Mouse (Mus musculus) brown adipose tissue, adult 24 weeks (tissue): ENCODE results near the gene Aplnr. TPM values are rescaled to one million over a fixed set of nuclear protein-coding genes. Genes with fewer than 3 reads are reported as not detected.

ENCODE experiments used
- H3K27ac ChIP-seq: fragments of 200-500 bp; replicated peaks from 2 replicates; pipeline ENCODE4 v1.5.1; 2012; ENCODE audit warnings: low read depth, mild to moderate bottlenecking, low read length
- H3K4me1 ChIP-seq: fragments of 200-500 bp; 2 replicates; pipeline ENCODE4 v1.6.1; 2012; ENCODE audit warnings: low read length, mixed read lengths; ENCODE audit not compliant: control insufficient read depth, insufficient read depth, insufficient read length
- H3K4me3 ChIP-seq: fragments of 200-500 bp; 2 replicates; pipeline ENCODE4 v1.5.1; 2012; ENCODE audit warnings: low read depth, mild to moderate bottlenecking, low read length, moderate library complexity; ENCODE audit not compliant: insufficient read depth
- polyA plus RNA-seq: library from polyadenylated mRNA; stranded (reverse); fragments of >200 nt; gene quantifications from 2 replicates; pipeline ENCODE4 v1.2.4, GENCODE M21; 2012; ENCODE audit not compliant: missing spikeins, insufficient read depth, insufficient read length

Aplnr gene
- polyA plus RNA-seq, 1 experiment = 6.1 TPM

DNA sequence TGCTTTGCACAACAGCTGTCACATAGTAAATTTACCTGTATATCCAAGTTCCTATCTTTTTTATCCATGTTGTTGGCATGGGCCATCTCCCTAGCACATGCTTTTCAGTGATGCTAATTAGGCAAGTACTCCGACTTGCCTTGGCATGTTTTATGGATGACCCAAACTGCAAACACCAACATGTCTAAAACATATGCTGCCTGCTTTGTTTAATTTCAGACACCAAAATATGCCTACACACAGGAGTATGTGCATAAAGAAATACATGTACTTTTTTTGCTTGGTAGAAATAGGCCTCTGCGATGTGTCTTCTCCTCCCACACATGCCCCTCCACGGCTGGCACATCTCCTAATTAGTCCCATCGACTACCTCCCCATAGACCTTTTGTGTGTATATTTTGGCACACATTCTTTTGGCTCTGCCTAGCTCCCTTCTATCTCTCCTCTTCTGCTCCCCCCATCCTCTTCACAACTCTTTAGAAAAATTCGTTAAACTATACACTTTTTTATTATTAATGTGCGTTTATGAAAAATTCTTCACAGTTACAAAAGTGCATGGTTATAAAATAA lies 51.6 kb downstream of the Aplnr start:
- no peak overlapping the region for H3K4me3 ChIP-seq
- H3K27ac ChIP-seq = no peak overlapping the region
- H3K4me1 ChIP-seq = no peaks in the 10 kb centered on the region

Other genes starting within 250 kb of the Aplnr start
- gene Rtn4rl2, start 249.5 kb upstream of the Aplnr start, polyA plus RNA-seq = 1.5 TPM in 1 of 2 replicates, not detected in the other
- 18.5 and 18.6 TPM in 2 replicates for gene Slc43a3, start 199.6 kb upstream of the Aplnr start, polyA plus RNA-seq
- not detected in 2 replicates for gene Prg2, start 155.8 kb upstream of the Aplnr start, polyA plus RNA-seq
- gene Prg3, start 148.0 kb upstream of the Aplnr start, polyA plus RNA-seq = not detected in 2 replicates
- gene Ssrp1, start 99.0 kb upstream of the Aplnr start, polyA plus RNA-seq = 25.3 and 30.1 TPM in 2 replicates
- 2.6 TPM in 1 of 2 replicates, not detected in the other for gene P2rx3, start 98.8 kb upstream of the Aplnr start, polyA plus RNA-seq
- 32.6 and 33.2 TPM in 2 replicates for gene Tnks1bp1, start 88.2 kb upstream of the Aplnr start, polyA plus RNA-seq
- 0.38 and 0.79 TPM in 2 replicates for gene Lrrc55, start 61.0 kb downstream of the Aplnr start, polyA plus RNA-seq
- not detected in 2 replicates for gene Olfr987, start 203.1 kb downstream of the Aplnr start, polyA plus RNA-seq
- gene Olfr988, start 227.0 kb downstream of the Aplnr start, polyA plus RNA-seq = not detected in 2 replicates